Mouse (Mus musculus): ENCODE measurements around the gene Uvssa.

The Uvssa gene

DNA sequence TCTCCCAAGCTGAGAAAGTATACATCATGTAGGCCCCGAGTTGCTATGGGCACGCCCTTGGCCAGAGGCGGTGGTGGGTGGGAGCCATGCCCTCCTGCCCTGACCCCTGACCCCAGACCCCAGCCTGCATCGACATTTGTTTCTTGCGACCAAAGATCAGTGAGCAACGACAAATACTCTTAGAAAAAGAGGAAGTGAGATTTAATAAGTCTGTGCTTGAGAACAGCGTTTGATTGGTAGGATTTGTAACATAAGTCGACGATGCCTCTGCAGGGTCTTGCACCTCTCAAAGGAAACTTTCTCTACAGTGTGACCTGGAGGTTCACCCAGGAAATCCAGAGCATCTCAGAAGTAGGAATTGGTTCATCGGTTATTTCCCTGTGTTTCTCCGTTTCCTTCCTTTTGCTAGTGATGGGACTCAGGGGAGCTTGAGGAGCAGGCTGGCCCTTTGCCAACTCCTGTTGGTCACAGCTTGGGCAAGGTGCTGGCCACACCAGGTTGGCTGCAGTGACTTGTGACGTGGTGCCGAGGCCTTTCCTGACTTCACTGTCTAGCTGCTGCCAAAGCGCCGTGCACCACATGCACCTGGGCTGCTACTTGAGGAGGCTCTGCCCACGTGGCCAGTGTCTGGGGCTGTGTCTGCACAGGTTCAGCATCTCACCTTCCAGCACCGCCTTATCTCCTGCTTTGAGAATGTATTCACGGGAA lies 5.9 kb upstream of the Uvssa start:
- no peak for DNase-seq (ENCODE audit: low spot score)

DNA sequence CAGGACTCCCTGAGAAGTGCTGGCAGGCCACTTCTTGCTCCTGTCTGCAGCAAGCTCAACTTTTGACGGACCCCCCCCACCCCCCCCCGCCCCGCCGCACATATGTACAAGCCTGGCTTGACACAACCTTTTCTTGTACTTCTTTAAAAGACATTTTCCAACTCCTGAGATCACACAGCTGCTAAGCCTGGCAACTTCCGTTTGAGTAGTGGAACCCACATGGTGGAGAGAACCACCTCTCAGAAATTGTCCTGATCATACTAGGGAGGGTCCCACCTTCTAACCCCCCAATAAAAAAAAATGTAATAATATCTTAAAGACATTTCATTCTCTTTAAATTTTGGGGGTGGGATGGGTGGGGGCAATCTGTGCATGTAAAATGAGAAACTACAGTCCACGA lies 1.2 kb upstream of the Uvssa start:
- DNase-seq (ENCODE audit: low spot score): no peak

DNA sequence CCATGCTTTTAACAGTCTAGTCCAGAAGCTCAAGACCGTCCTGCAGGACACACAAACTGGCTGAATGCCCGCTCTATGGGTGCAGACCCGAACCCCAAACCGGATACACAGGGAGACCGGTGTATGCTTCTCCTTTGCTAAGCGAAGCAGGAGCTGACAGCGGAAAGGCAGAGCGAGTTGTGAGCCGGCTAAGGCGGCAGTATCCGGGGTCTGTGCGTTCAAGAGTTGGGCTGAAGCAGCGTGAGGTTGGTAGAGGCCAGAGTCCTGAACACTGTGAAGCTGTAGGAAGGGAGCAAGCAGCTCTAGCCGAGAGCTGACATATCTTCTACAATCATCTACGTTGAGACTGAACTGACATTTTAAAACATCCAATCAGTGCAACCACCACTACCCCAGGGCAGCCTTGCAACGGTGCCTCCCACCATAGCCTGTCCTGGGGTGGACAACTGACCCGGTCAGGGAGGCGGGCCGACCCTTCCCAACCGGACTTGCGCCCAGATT lies 498 bp upstream of the Uvssa start:
- DNase-seq (ENCODE audit: low spot score): peak; percentile 66

DNA sequence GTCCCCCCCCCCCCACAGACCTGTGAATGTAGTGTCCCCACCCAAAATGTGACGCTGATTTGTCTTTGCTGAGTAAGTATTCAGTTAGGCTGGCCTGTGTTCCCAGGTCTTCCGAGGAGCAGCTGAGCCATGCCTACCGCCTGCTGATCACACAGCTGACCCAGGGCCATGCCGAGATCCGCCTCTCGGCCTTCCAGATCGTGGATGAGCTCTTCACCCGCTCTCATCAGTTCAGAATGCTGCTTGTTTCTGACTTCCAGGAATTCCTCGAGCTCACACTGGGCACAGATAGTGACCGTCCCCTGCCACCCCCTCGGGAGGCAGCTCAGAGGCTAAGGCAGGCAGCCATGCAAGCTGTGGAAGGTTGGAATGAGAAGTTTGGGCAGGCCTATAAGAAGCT lies 9.2 kb downstream of the Uvssa start:
- DNase-seq (ENCODE audit: low spot score): no peak

DNA sequence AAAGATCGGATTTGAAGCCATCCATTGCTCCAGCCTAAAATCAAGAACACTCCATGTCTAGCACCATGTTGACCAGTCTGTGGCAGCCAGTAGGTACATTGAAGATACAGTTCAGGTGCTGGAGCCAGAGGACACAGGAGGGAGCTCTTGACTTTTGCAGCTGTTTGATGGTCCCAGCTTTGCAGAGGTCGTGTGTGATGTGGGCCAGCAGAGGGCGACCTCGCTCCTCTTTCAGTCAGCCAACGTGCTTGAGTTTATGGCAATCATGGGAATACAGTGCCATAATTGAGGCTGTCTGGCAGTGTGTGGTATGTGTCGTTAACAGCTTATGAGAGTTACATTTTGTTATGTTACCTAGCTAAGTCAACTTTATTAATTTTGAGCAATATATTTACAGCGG lies 15.5 kb downstream of the Uvssa start:
- peak; percentile 93 for DNase-seq (ENCODE audit: low spot score)

DNA sequence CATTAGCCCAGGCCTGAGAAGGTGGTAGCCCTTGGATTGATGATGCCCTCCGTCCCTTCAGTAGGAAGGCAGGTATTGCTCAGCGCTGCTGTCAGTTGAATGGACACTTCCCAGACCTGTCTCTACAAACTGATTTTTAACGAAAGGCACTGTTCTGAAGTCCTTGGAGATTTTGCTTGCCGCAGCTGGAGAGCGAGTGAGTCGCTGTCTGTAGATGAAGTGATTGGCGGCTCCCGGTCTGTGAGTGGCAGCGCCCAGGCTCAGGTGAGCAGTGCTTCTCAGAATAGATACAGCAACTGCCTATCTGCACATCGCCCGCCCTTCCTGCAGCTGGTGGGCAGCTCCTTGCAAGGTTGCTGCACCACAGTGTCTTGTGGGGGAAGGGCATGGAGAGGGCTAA lies 17.3 kb downstream of the Uvssa start:
- no peak for DNase-seq (ENCODE audit: low spot score)

DNA sequence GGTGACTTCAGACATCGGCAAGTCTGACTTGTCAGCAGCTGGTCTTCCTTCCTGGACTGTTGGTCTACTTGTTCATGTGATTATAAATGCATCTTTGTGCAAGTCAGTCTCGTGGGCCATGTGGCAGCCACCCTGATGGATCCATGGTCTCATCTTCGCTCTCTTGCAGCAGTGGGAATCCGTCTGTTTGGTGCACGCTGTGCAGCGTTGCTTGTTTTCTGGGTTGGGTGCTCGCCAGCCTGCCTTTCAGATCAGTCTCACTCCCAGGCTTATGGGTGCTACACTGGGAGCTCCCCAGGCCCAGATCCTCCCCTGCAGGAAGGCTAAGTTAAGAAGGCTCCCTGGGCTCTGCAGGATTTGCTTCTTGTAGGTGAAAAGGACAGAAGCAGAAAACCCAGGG lies 18.5 kb downstream of the Uvssa start:
- no peak for DNase-seq (ENCODE audit: low spot score)

DNA sequence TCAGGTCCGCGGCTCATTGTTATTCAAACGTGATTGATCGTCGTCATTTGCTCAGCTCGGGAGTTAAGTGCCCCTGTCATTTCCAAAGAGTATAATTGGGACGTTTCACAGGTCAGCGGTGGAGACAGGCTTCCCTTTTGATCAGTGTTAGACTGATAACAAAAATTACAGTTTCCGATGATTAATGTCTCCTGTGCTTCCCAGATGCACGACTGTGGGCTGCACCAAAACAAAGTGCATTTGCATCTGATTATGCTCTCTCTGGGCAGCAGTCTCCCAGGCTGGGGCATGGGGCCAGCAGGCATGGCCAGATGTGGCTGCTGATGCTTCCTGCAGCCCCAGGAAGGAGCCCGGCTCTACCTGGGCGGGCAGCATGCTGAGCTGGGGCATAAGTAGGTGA lies 22.5 kb downstream of the Uvssa start:
- DNase-seq (ENCODE audit: low spot score): no peak

DNA sequence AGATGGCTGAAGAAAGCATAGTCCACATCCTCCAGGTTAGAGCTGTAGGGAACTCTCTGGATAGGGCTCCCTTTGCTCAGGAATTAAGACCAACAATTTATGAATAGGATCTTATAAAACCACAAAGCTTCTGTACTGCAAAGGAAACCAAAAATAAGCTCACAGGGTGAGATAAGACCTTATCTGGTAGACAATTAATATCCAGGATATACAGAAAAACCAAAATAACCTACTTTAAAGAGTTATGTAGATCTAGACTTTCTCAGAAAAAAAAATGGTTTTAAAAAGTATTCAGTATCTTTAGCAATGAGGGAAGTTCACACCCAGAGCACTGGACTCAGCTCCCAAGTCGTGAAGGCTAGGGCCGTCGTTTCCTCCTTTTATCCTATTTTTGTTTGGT lies 42.0 kb downstream of the Uvssa start:
- no peak for DNase-seq (ENCODE audit: low spot score)

DNA sequence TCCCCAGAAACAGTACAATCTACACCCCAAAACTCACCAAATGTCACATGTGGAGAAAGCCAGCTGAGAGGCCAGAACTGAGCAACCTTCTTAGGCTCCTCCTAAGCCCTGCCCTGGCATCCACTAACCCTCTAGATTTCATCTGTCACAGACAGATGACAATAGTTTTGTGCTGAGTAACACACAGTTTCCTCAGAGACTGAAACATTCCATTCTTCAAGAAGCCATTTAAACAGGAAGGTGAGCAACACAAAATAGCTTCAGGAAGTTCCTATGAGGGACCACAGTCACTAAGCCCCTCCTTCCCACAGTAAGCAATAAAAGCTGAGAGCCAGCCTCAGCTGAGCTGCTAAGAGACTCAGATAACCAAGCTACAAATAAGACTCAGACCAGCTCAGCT lies 49.1 kb downstream of the Uvssa start:
- no peak for DNase-seq (ENCODE audit: low spot score)

DNA sequence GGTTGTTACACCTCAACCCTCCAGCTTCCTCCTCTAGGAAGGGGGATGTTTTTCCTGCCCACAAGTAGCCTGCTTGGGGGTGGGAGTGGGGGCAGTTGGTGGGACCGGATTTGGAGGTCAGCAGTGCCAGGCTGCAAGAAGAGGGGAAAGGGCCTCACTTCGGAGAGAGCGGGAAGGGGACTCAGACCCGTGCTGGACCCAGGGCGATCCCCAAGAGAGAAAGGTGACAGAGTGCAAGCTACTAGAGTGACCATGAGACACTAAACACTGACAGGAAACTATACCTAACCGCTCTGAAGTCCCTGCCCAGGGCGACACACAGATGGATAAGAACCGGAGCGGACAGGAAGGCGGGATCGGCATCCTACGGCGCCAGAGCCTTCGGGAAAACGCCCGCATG lies 51.8 kb downstream of the Uvssa start:
- no peak for DNase-seq (ENCODE audit: low spot score)

DNA sequence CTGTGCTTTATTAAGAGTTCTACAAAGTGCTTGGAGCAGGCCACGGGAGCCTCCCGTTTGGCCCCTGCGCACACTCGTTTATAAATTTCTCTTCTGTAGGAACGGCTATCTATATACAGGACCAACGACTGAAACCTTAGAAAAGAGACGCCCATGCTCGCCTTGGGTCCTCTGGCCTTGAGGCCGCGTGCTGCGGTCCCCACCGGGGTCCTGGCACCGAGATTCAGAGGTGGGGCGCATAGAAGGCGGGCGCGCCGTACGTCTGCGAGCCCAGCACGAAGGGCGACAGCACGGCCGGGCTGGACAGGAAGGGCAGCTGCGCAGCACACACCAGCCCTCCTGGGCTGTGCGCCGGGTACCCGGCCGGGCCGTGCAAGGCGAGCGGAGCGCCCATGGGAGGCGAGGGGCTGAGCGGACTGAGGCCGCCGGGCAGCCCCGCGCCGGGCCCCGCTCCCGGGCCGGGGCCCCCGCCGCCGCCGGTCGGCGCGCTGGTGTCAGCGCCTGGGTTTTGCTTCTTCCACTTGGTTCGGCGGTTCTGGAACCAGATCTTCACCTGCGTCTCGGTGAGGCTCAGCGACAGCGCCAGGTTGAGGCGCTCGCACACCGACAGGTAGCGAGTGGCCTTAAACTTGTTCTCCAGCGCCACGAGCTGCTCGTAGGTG lies 52.3 kb downstream of the Uvssa start:
- peak; percentile 35 for DNase-seq (ENCODE audit: low spot score)

DNA sequence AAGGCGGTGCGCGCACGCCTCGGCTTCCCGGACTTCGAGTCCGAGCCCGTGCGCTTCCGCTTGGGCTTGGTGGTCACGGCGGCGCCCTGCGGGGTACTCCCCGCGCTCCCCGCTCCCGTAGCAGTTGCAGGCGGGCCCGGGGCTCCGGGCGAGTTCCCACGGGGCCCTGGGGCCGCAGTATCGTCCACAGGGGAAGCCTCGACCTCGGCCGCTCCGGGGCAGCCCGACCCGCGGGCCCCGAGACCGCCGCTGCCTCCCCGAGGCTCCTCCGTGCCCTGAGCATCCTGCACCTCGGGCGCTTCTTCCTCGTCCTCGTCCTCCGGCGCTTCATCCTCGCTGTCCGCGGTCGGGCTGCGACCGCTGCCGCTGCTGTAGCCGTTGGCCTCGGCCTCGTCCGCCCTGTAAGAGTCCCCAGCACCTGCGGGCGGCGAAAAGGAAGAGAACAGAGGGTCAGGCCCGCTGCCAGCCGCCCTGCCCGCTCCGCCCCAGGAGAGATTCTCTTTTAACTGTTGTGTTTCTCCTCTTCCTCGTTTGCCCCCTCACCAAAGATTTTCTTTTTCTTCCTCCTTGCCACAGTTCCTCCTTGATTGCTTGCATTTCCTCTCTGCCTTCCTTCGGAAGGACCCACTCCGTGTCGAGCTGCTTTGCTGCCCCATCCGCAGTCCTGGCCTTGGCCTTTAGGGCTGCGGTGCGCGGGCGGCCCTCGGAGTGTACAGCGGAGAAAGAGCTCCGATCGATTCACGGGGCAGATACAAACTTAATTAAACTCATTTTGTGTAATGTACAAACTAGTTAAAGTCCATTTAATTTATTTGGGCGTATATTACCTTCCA lies 53.0 kb downstream of the Uvssa start:
- peak; percentile 45 for DNase-seq (ENCODE audit: low spot score)

DNA sequence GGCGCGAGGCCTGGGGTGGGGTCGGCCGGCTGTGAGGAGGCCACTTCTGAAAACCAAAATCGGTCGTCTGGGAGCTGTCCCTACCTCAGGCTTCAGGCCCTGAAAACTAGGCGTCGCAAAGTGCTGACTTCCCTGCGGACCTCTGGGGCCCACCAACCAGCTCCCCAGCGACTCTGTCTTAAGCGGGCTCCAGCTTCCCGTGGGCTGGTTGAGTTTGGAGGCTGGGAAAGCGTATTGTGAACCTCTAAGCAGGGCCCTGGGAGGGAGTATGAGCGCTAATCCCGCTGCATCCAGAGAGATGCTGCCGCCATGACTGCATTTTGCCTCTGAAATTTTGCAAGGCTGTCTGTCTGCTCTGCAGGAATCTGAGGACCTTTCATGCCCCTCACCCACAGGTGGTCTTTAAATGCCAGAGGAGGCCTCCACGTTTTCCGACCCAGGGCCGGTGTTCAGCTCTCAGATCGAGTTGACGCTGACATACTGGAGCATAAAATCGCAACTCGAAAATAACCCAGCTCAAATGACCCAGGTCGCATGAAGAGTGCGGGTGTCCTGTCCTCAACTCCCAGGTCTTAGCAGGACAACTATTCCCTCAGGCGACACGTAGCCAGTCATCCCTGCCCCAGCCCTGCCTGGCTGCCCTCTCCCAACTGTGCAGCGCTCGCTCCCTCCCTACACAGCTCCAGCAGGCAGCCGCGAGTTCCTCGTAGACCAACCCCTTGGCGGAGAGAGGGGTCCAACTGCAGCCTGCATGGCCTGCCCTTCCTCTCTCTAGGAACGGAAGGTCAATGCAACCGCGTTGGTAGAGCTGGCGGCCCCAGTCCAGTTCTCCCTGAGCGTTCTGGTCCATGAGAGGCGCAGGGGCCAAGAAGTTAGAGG lies 53.9 kb downstream of the Uvssa start:
- DNase-seq (ENCODE audit: low spot score): peak; percentile 58

DNA sequence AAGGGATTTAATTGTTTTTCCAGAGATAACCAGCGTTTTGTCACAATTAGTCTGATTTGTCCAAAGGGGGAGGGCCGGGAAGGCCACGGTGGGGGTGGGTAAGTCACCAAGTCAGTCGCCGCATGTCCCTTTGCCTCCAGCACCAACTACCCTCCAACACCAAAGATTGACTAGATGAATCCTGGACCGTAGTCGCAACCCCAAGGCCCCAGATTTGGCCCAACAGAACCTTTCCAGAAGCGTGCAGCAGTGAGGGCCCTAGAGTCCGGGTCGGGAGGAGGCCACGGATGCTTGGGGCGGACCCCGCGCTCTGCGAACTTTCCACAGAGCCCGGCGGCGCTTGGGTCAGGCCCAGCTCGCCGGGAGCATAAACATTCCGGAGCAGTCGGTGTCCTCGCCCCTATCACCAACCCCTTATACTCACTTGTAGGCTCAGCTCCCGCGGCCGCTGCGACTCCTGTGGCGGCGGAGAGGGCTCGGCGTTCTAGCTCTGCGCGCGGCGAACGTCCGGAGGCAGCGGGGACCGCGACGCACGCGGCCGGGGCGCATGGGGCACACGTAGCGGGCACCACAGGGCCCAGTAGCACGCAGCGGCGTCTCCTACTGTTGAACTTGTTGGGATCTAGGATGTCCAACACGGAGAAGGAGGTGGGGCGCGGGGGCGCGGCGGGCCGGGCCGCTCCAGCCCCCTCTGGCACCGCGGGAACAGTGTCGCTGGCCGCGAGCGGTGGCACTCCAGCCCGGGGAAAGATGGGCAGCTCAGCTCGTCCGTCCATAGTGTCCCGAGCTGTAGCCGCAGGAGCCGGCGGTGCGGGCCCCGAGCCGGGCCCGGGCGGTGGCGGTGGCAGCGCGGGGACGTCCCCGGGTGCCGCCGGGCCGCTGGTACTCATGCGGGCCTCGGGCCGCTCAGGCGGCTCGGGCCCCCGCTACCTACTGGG lies 55.1 kb downstream of the Uvssa start, which contains the start of gene Nkx1-1:
Gene Nkx1-1 (minus strand): TSS at position 776 of the 938 bp plus-strand sequence.
- DNase-seq (ENCODE audit: low spot score): peak; percentile 29

DNA sequence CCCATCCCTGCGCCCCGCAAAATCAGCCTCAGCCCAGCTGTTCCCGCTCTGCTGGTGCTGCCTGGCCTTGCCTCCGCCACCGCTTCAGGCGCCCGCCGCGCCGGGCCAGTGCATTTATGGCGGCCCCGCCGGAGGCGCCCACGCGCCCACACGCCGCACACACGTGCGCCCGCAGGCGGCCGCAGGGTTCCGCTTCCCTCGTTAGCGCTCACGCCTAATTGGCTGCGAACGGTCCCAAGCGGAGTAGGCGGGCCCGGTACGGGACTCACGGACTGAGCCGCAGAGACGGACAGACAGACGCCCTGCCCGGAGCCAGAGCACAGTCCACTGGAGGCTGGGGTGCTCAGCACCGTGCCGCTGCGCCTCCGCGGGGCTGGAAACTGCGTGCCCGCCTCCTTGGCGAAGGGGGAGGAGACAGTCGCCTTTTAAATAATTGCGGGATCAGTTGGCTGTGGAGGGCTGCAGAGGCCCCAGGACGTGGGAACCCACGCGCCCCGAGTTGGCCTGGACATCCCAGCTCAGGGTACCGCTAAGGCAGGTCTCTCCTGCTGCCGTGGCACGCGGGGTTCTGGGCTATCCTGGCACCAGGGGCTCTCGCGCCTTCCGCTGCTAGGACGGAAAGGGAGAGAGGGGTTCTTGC lies 55.9 kb downstream of the Uvssa start:
- DNase-seq (ENCODE audit: low spot score): no peak

DNA sequence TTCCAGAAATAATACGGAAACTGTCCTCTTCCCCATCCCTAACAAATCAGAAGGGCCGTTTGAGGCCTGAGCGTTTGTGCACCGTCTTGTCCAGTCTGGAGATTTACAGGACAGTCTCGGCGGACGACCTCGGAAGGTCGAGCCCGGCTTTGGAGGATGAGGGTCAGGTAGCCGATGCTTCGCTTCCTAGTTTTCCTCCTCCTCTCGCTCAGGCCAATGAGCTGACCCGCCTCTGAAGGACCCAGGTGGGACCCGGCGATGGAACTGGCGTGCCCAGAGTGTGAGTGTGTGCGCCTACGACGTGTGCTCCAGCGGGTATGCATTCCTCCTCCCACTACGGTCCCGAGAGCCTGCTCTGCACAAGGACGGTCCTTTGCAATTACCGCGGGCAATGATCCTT lies 56.8 kb downstream of the Uvssa start:
- DNase-seq (ENCODE audit: low spot score): peak; percentile 36

DNA sequence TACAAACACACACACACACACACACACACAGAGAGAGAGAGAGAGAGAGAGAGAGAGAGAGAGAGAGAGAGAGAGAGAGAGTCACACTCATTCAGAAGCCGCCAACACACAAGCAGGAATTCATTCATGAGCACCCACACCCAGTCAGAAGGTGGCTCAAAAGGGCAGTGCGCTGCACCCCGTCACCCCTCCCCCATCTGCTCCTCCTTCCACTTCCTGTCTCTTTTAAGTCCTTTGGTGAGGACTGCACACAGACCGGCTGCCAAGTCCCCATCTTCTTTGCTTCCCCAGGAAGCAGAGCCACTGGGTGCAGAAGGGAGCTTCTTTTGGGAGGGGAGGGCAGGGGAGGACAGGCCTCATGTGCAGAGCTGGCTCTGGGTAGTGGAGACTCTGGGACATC lies 57.6 kb downstream of the Uvssa start:
- DNase-seq (ENCODE audit: low spot score): no peak

DNA sequence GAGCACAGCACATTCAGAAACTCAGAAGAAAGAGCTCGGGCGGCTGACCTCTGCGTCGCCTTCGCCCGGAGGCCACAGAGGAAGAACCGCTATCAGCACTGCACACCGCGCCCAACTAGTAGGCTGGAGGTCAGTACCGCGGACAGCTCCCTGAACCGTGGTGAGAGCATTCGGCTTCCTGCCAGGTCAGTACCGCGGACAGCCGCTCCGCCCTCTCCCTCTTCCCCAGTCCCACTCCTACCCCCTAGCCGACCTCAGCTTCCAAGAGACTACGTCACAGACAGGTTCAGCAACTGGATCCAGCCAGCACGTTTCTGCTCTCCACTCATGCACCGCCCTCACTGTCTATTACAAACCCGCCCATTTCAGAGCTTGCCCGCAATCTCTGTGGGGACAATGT lies 59.9 kb downstream of the Uvssa start:
- peak; percentile 99 for DNase-seq (ENCODE audit: low spot score)
